Mouse (Mus musculus): ENCODE measurements around the gene Dhrs11.

- no peak for TF ChIP-seq POLR2A (IDR thresholded peaks at IDR 0.05; ENCODE audit: insufficient read depth, low read length)
- no peak for TF ChIP-seq CTCF (IDR thresholded peaks at IDR 0.05; ENCODE audit: low read depth, low read length)
- no peak for TF ChIP-seq EP300 (IDR thresholded peaks at IDR 0.05; ENCODE audit: insufficient read depth, low read depth, low read length)
These were observed 18.1 kb upstream of the Dhrs11 start for GRCm38 (mm10) chr11:84846741-84847474.

All from ES-Bruce4 (cell line).